Mouse (Mus musculus): ENCODE measurements at regions not wholly inside any gene's neighbourhood (a gene's known extent, or its start where the extent isn't known, plus 50 kb on each side); places are given as distances from the start of the nearest gene placed in this dataset.

GRCm38 (mm10) chr8:89279142-89279541 lies 235.2 kb upstream of the Sall1 start:
- DNase-seq (ENCODE audit: low spot score) = no peak

GRCm38 (mm10) chr8:89273276-89273675 lies 229.3 kb upstream of the Sall1 start:
- no peak for DNase-seq (ENCODE audit: low spot score)

GRCm38 (mm10) chr8:89272381-89272815 lies 228.4 kb upstream of the Sall1 start:
- DNase-seq (ENCODE audit: low spot score) = no peak

GRCm38 (mm10) chr8:89271381-89272355 lies 227.7 kb upstream of the Sall1 start:
- DNase-seq (ENCODE audit: low spot score) = no peak

- no peak for DNase-seq (ENCODE audit: low spot score)
Observed at GRCm38 (mm10) chr8:89270001-89270400, 226.0 kb upstream of the Sall1 start.

- DNase-seq (ENCODE audit: low spot score) = no peak
Observed at GRCm38 (mm10) chr8:89261163-89261812, 217.3 kb upstream of the Sall1 start.

- DNase-seq (ENCODE audit: low spot score) = no peak
Observed at GRCm38 (mm10) chr8:89259881-89260280, 215.9 kb upstream of the Sall1 start.

GRCm38 (mm10) chr8:89246342-89246741 lies 202.4 kb upstream of the Sall1 start:
- DNase-seq (ENCODE audit: low spot score) = no peak

GRCm38 (mm10) chr8:89245131-89245751 lies 201.3 kb upstream of the Sall1 start:
- no peak for DNase-seq (ENCODE audit: low spot score)

- DNase-seq (ENCODE audit: low spot score) = no peak
Observed at GRCm38 (mm10) chr8:89241686-89242085, 197.7 kb upstream of the Sall1 start.

- no peak for DNase-seq (ENCODE audit: low spot score)
Observed at GRCm38 (mm10) chr8:89239626-89240025, 195.7 kb upstream of the Sall1 start.

- no peak for DNase-seq (ENCODE audit: low spot score)
Observed at GRCm38 (mm10) chr8:89234041-89234440, 190.1 kb upstream of the Sall1 start.

GRCm38 (mm10) chr8:89232318-89232717 lies 188.4 kb upstream of the Sall1 start:
- no peak for DNase-seq (ENCODE audit: low spot score)

- no peak for DNase-seq (ENCODE audit: low spot score)
Observed at GRCm38 (mm10) chr8:89229144-89229543, 185.2 kb upstream of the Sall1 start.

- DNase-seq (ENCODE audit: low spot score) = no peak
Observed at GRCm38 (mm10) chr8:89220870-89221269, 176.9 kb upstream of the Sall1 start.

GRCm38 (mm10) chr8:89220381-89220780 lies 176.4 kb upstream of the Sall1 start:
- no peak for DNase-seq (ENCODE audit: low spot score)

- DNase-seq (ENCODE audit: low spot score) = no peak
Observed at GRCm38 (mm10) chr8:89219156-89219555, 175.2 kb upstream of the Sall1 start.

- no peak for DNase-seq (ENCODE audit: low spot score)
Observed at GRCm38 (mm10) chr8:89217689-89218088, 173.7 kb upstream of the Sall1 start.

GRCm38 (mm10) chr8:89211931-89212330 lies 168.0 kb upstream of the Sall1 start:
- DNase-seq (ENCODE audit: low spot score) = no peak

- DNase-seq (ENCODE audit: low spot score) = no peak
Observed at GRCm38 (mm10) chr8:89210684-89211083, 166.7 kb upstream of the Sall1 start.

GRCm38 (mm10) chr8:89207891-89208290 lies 163.9 kb upstream of the Sall1 start:
- DNase-seq (ENCODE audit: low spot score) = no peak

- DNase-seq (ENCODE audit: low spot score) = no peak
Observed at GRCm38 (mm10) chr8:89202484-89203096, 158.6 kb upstream of the Sall1 start.
